Mouse (Mus musculus) forebrain, postnatal 0 days (tissue): ENCODE data around the gene Alx1. TPM values are rescaled to one million over a fixed set of nuclear protein-coding genes. Genes with fewer than 3 reads are reported as not detected.

Experiments
- ATAC-seq: fragments of 200-750 bp; cut with Nextera tagmentation; 2 replicates; pipeline ENCODE4 v1.8.0; 2017; ENCODE audit warnings: mild to moderate bottlenecking, moderate library complexity
- DNase-seq: peaks from one replicate; pipeline ENCODE4 v3.0.0-alpha.2; 2015
- H3K27ac ChIP-seq: fragments of 300-500 bp; sonication (generic); 2 replicates; pipeline ENCODE4 v1.5.1; 2014; ENCODE audit warnings: low read depth, mild to moderate bottlenecking, antibody characterized with exemption, low read length, moderate library complexity, mixed read lengths
- H3K27me3 ChIP-seq: fragments of 300-500 bp; sonication (generic); 2 replicates; pipeline ENCODE4 v1.6.1; 2014; ENCODE audit warnings: mild to moderate bottlenecking, low read length, mixed read lengths; ENCODE audit not compliant: insufficient read depth
- H3K36me3 ChIP-seq: fragments of 300-500 bp; sonication (generic); 2 replicates; pipeline ENCODE4 v1.6.1; 2014; ENCODE audit warnings: mild to moderate bottlenecking, moderate library complexity; ENCODE audit not compliant: insufficient read depth
- H3K4me1 ChIP-seq: fragments of 300-500 bp; sonication (generic); 2 replicates; pipeline ENCODE4 v1.6.1; 2014; ENCODE audit warnings: antibody characterized with exemption; ENCODE audit not compliant: insufficient read depth
- H3K4me2 ChIP-seq: fragments of 300-500 bp; sonication (generic); 2 replicates; pipeline ENCODE4 v1.6.1; 2014; ENCODE audit warnings: low read depth, mild to moderate bottlenecking, moderate library complexity
- H3K4me3 ChIP-seq: fragments of 300-500 bp; sonication (generic); 2 replicates; pipeline ENCODE4 v1.5.1; 2014; ENCODE audit warnings: low read depth, low read length, mixed read lengths
- H3K9ac ChIP-seq: fragments of 300-500 bp; sonication (generic); 2 replicates; pipeline ENCODE4 v1.6.1; 2014; ENCODE audit warnings: mild to moderate bottlenecking
- H3K9me3 ChIP-seq: fragments of 300-500 bp; sonication (generic); 2 replicates; pipeline ENCODE4 v1.6.1; 2016; ENCODE audit warnings: low read length
- CTCF ChIP-seq: sonication (generic); IDR thresholded peaks from 2 replicates; pipeline ENCODE4 v1.5.1; 2016; ENCODE audit warnings: antibody characterized with exemption, control low read depth, low read depth
- WGBS: fragments of 180-500 bp; shearing (Covaris S2); extraction: QIAGEN DNeasy Blood & Tissue Kit; methylation state at CpG from one replicate; pipeline ENCODE4 v1.1.7; 2014; 5-methylcytosine and 5-hydroxymethylcytosine counted together
- polyA plus RNA-seq: library from polyadenylated mRNA; unstranded; fragments of >200 nt; fragmentation: Nextera tagmentation; extraction: Ambion mirVana; gene quantifications from 2 replicates; pipeline ENCODE4 v1.2.1, GENCODE M21; 2015
- total RNA-seq: library from RNA; depleted of rRNA; stranded (reverse); fragments of >200 nt; gene quantifications from 2 replicates; pipeline ENCODE4 v1.2.3, GENCODE M21; 2014; rRNA removed

Gene Alx1
- total and polyA plus RNA-seq, 2 experiments from 2014 or later, result 0.98 to 1.3 TPM

DNA sequence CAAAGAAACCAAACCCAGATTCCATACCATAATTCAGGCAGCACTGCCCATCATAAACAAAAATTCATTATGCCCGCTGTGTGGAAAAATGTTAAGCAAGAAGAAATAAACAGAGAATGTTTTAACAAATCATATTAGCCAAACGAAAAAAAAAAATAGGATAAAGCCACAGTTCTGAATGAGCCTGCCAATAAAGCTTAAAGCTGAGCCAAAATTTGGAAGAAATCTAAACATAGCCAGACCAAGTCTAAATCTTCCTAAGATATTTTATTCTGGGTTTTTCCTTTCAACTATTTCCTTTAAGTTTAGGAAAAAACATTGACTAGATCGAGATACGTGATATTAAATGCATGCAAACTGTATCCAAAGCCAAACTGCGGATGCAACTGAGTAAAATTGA, 54.9 kb downstream of the Alx1 start:
- Histone ChIP-seq H3K36me3 (no peaks in the 10 kb centered on the region), H3K4me2 (no peak overlapping the region), H3K9ac (no peak overlapping the region), H3K9me3 (no peaks in the 10 kb centered on the region), H3K27ac (no peak overlapping the region), H3K4me3 (no peak overlapping the region), H3K4me1 (no peaks in the 10 kb centered on the region), H3K27me3 (no peaks in the 10 kb centered on the region)
- no peak for ATAC-seq
- TF ChIP-seq CTCF, result no peak
- WGBS, result 73% methylated on average over 5 of the region's 5 CpGs
- no peak for DNase-seq

DNA sequence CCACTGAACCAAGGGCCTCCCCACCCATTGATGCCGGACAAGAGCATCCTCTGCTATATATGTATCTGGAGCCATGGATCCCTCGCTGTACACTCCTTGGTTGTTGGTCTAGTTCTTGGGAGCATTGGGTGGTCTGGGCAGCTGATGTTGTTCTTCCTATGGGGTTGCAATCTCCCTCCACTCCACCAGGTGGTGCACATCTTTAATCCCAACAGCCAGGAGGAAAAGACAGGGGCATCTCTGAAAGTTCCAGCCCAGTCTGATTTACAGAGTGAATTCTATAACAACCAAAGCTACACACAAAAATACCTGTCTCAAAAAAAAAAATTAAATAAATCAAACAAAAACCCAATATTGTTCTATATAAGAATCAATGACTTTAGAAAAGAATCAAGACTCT, 70.4 kb downstream of the Alx1 start:
- no peak for ATAC-seq
- WGBS, result 91% methylated on average over 2 of the region's 2 CpGs
- Histone ChIP-seq H3K27me3 (no peaks in the 10 kb centered on the region), H3K4me2 (no peak overlapping the region), H3K4me3 (no peak overlapping the region), H3K9me3 (no peaks in the 10 kb centered on the region), H3K36me3 (no peaks in the 10 kb centered on the region), H3K4me1 (no peaks in the 10 kb centered on the region), H3K9ac (no peak overlapping the region), H3K27ac (no peak overlapping the region)
- no peak for TF ChIP-seq CTCF
- DNase-seq, result no peak

Other genes starting within 250 kb of the Alx1 start
- gene Lrriq1, start 206.1 kb upstream of the Alx1 start, total RNA-seq, result 2.2 and 2.5 TPM in 2 replicates
- 1.7 and 4.7 TPM in 2 replicates for gene Lrriq1, start 206.1 kb upstream of the Alx1 start, polyA plus RNA-seq